ENCODE assay signal across 13 mouse cellular contexts in the genomic region with DNA sequence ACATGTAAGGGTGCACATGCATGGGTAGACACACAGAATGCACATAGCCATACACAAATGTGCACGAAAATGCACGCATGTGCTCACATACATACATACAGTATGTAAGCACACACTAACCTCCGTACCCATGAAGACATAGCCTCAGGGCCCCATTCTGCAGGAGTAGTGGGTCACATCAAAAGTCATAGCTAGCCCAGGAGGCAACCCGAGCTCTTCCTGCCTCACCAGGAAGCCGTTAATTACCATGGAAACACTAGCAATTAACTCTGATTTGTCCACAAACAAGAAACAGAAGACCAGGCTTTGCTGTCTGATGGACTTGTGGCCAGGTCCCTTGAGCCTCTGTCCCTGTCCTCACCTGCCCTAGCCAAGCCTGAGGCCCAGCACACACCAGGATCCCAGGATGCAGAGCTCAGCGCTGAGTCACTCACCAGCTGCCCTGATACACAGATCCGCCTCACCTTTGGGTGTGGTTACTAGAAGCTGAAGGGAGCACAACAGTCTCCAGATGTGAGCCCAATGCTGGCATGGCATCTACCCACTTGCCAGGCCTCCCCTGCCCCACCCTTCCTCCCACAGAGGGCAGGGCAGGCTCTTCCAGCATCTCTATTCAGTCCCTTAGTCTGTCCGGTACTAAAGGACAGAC.
DNase-seq lines count a peak whose midpoint lies in the region; ATAC-seq lines count a peak whose summit lies in the region.
"Had no signal": no experiment of that assay in that cellular context is flagged by ENCODE, and none has a peak within 500 bp of the region (broad histone marks: within the 10 kb centered on the region; RNA-seq: fewer than 3 reads in every experiment).

No protein-coding gene starts in this region.

- no peaks in the 10 kb centered on the region; the same call in 1 of the 2 replicates for H3K27me3 ChIP-seq in heart, embryonic 10.5 days (ENCODE audit: insufficient read depth, poor library complexity, severe bottlenecking)
- H3K27me3 ChIP-seq: heart, embryonic 13.5 days had no signal

- peak; percentile 48 for DNase-seq in cerebellum, adult 9-11 months
- DNase-seq in cerebellum, adult 8-10 months: no peak
- DNase-seq in NIH3T3 (ENCODE audit: low read depth): peak; percentile 16
- DNase-seq in heart, embryonic 10.5 days (ENCODE audit: low spot score): no peak
- no peak for DNase-seq in urinary bladder, adult 18-20 months (ENCODE audit: low spot score in 2 of 2)
- no peak for DNase-seq in heart, adult 18-20 months
- DNase-seq: kidney, postnatal 10 days; left cerebral cortex, postnatal 4 days; lung, postnatal 4 days had no signal

- no peak overlapping the region for H3K4me3 ChIP-seq in heart, embryonic 10.5 days
- H3K4me3 ChIP-seq: heart, embryonic 13.5 days; myocyte had no signal

- H3K27ac ChIP-seq in heart, embryonic 10.5 days: no peak overlapping the region
- H3K27ac ChIP-seq: heart, embryonic 13.5 days had no signal

- H3K36me3 ChIP-seq in heart, embryonic 10.5 days: 0 out of 2 replicates have a peak, but pooled peaks cover 6% of the 10 kb centered on the region

- 67% methylated on average over 8 of the region's 8 CpGs for WGBS in heart, embryonic 10.5 days

- H3K4me1 ChIP-seq in heart, embryonic 10.5 days: peaks cover 35% of the 10 kb centered on the region

- H3K9me3 ChIP-seq in heart, embryonic 10.5 days: no peaks in the 10 kb centered on the region
- H3K9me3 ChIP-seq: heart, embryonic 13.5 days had no signal

- peak; percentile 41 for ATAC-seq in inflammation-experienced regulatory T-cells, adult 6 months
- peak; percentile 24; the same call in 1 of the 2 replicates for ATAC-seq in megakaryocyte, adult 5-6 weeks (ENCODE audit: poor library complexity, severe bottlenecking)

Comparison
In these comparisons a context has a peak if more than half of its experiments do, and no peak if none do; other contexts are left out.
1. DNase-seq: peak in cerebellum, adult 9-11 months (single experiment) and NIH3T3 (single experiment); none in cerebellum, adult 8-10 months (single experiment), heart, embryonic 10.5 days (single experiment), urinary bladder, adult 18-20 months (0 of 2) and heart, adult 18-20 months (0 of 2).